Mouse (Mus musculus) frontal cortex, adult 2 months (tissue): Measurements from ENCODE around the gene Wnk2. TPM values are rescaled to one million over a fixed set of nuclear protein-coding genes. Genes with fewer than 3 reads are reported as not detected.

Experiments used
- DNase-seq, 2 experiments: peaks; one replicate each; pipeline ENCODE4 v3.0.0; 2022; ENCODE audit warnings: low spot score in 1 of 2; ENCODE audit errors: extremely low spot score in 1 of 2
- polyA plus RNA-seq: library from polyadenylated mRNA; depleted of rRNA; stranded (reverse); fragments of >200 nt; gene quantifications from 2 replicates; pipeline ENCODE4 v1.2.3, GENCODE M21; 2012; rRNA removed

Wnk2 gene
- polyA plus RNA-seq, 1 experiment = 64.8 TPM

DNA sequence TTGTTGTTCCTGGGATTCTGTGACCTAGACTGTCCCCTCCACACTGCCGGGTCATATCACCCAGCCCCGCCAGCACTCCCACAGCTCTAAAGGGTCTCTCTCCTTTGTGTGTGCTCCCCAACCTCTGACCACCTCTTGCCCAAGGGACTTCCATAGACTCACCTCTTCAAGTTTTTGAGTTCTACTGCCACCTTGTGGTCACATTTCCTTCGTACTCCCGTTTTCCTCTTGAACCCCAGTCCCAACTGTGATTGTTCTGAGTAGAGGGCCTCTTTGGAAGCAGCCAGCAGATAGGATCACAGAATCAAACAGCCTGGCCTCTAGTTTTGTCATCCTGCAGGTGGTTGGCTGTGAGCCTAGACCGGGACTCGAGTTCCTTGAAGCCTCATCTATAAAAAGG, 149.2 kb downstream of the Wnk2 start:
- peak; percentile 45 to 92 for DNase-seq

DNA sequence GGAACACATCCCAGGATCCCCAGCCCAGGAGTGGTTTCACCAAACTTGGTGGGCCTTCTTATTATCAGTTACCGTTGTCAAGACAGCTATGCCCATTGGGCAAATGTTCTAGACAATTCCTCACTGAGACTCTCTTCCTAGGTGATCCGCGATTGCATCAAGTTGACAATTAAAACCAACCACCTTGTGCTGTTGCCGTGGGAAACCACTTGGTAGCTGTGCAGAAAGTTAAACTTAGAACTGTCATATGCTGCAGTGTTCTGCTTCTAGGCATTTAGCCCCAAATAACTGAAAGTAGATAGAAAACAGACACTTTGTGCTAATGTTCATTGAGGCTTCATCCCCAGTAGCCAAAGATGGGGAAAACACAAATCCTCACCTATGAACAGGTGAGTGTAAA, 151.1 kb downstream of the Wnk2 start:
- peak in 1 of 2 experiments; percentile 33 for DNase-seq

- DNase-seq = no peak
Observed at GRCm38 (mm10) chr13:48994903-48995302, 152.9 kb downstream of the Wnk2 start.

- DNase-seq = peak in 1 of 2 experiments; percentile 39
Observed at GRCm38 (mm10) chr13:48992914-48993313, 154.9 kb downstream of the Wnk2 start.

- no peak for DNase-seq
Observed at GRCm38 (mm10) chr13:48990138-48990537, 157.7 kb downstream of the Wnk2 start.

Other genes with a start within 250 kb of the Wnk2 start
- 92.2 and 92.6 TPM in 2 replicates for gene Fam120a, start 180.0 kb downstream of the Wnk2 start, polyA plus RNA-seq
- gene Ninj1, start 39.5 kb upstream of the Wnk2 start, polyA plus RNA-seq = 56.2 and 61.8 TPM in 2 replicates
- gene Card19, start 68.0 kb upstream of the Wnk2 start, polyA plus RNA-seq = 30.4 and 33.8 TPM in 2 replicates
- gene Susd3, start 100.7 kb upstream of the Wnk2 start, polyA plus RNA-seq = 2.4 and 3.2 TPM in 2 replicates
- gene Fgd3, start 172.3 kb upstream of the Wnk2 start, polyA plus RNA-seq = 10.5 and 10.9 TPM in 2 replicates
- 48.6 and 49.5 TPM in 2 replicates for gene Bicd2, start 193.6 kb upstream of the Wnk2 start, polyA plus RNA-seq